Mouse (Mus musculus) forebrain, embryonic 13.5 days (tissue): ENCODE results near the gene Haus5. TPM values are rescaled to one million over a fixed set of nuclear protein-coding genes. Genes with fewer than 3 reads are reported as not detected.
A peak's percentile ranks its signal among the peaks of the same experiment; 100 is the strongest.

ENCODE experiments used
- ATAC-seq: fragments of 200-750 bp; cut with Nextera tagmentation; 2 replicates; pipeline ENCODE4 v1.8.0; 2017
- H3K27ac ChIP-seq: fragments of 300-500 bp; sonication (generic); 2 replicates; pipeline ENCODE4 v1.5.1; 2015; ENCODE audit warnings: inconsistent platforms, mild to moderate bottlenecking, moderate library complexity
- H3K27me3 ChIP-seq: fragments of 300-500 bp; sonication (generic); 2 replicates; pipeline ENCODE4 v1.6.1; 2015; ENCODE audit warnings: mild to moderate bottlenecking, inconsistent platforms
- H3K36me3 ChIP-seq: fragments of 300-500 bp; sonication (generic); 2 replicates; pipeline ENCODE4 v1.6.1; 2015; ENCODE audit warnings: mild to moderate bottlenecking, inconsistent platforms; ENCODE audit not compliant: poor library complexity, severe bottlenecking
- H3K4me1 ChIP-seq: fragments of 300-500 bp; sonication (generic); 2 replicates; pipeline ENCODE4 v1.6.1; 2015; ENCODE audit warnings: inconsistent platforms
- H3K4me2 ChIP-seq: fragments of 300-500 bp; sonication (generic); 2 replicates; pipeline ENCODE4 v1.6.1; 2015; ENCODE audit warnings: inconsistent platforms, mild to moderate bottlenecking, moderate library complexity
- H3K4me3 ChIP-seq: fragments of 300-500 bp; sonication (generic); 2 replicates; pipeline ENCODE4 v1.5.1; 2015; ENCODE audit warnings: mild to moderate bottlenecking, inconsistent platforms
- H3K9ac ChIP-seq: fragments of 300-500 bp; sonication (generic); 2 replicates; pipeline ENCODE4 v1.6.1; 2015; ENCODE audit warnings: mild to moderate bottlenecking, inconsistent platforms
- H3K9me3 ChIP-seq: fragments of 300-500 bp; sonication (generic); replicated peaks from 2 replicates; pipeline ENCODE4 v1.6.1; 2016; ENCODE audit warnings: inconsistent platforms
- WGBS: fragments of 180-500 bp; shearing (Covaris S2); methylation state at CpG from one replicate; pipeline ENCODE4 v1.1.7; 2015; 5-methylcytosine and 5-hydroxymethylcytosine counted together
- polyA plus RNA-seq: library from polyadenylated mRNA; unstranded; fragments of >200 nt; fragmentation: Nextera tagmentation; extraction: Ambion mirVana; gene quantifications from 2 replicates; pipeline ENCODE4 v1.2.1, GENCODE M21; 2015

The Haus5 gene
- polyA plus RNA-seq, 1 experiment from 2014 or later: 52.7 TPM

- Histone ChIP-seq H3K36me3 (peaks cover 26% of the 10 kb centered on the region), H3K27me3 (peaks cover 6% of the 10 kb centered on the region; the same call in 1 of the 2 replicates), H3K4me2 (peak overlapping the region; percentile 80), H3K9me3 (no peaks in the 10 kb centered on the region), H3K27ac (no peak overlapping the region), H3K9ac (peak overlapping the region; percentile 71), H3K4me1 (peaks cover 10% of the 10 kb centered on the region), H3K4me3 (peak overlapping the region; percentile 59)
- 9% methylated on average over 11 of the region's 11 CpGs for WGBS
- peak; percentile 73 for ATAC-seq
Measured at GRCm38 (mm10) chr7:30665321-30665720, 527 bp upstream of the Haus5 start.

- Histone ChIP-seq H3K27ac (0 out of 2 replicates have a peak within 1 kb of the TSS, but pooled peaks have one; percentile 52), H3K36me3 (peaks cover 71% of the 10 kb centered on the region), H3K4me3 (peak within 1 kb of the TSS; percentile 75), H3K4me2 (peak within 1 kb of the TSS; percentile 94), H3K4me1 (peaks cover 16% of the 10 kb centered on the region), H3K9me3 (no peaks in the 10 kb centered on the region), H3K27me3 (no peaks in the 10 kb centered on the region), H3K9ac (peak within 1 kb of the TSS; percentile 90)
- 1% methylated on average over 59 of the region's 59 CpGs for WGBS
- ATAC-seq: peak; percentile 100
Measured at GRCm38 (mm10) chr7:30649591-30650540, 14.9 kb downstream of the Haus5 start, which contains the start of gene Rbm42. TSS of gene Rbm42 (minus strand) at chr7:30650317.

- H3K27me3 ChIP-seq: peaks cover 50% of the 10 kb centered on the region
Measured at GRCm38 (mm10) chr7:30639083-30639482, 25.7 kb downstream of the Haus5 start.

GRCm38 (mm10) chr7:30636395-30636794, 28.4 kb downstream of the Haus5 start:
- Histone ChIP-seq H3K27ac (no peak overlapping the region), H3K36me3 (peaks cover 20% of the 10 kb centered on the region), H3K27me3 (peaks cover 76% of the 10 kb centered on the region), H3K4me1 (peaks cover 4% of the 10 kb centered on the region; the same call in 1 of the 2 replicates), H3K9me3 (no peaks in the 10 kb centered on the region), H3K4me2 (no peak overlapping the region), H3K4me3 (no peak overlapping the region), H3K9ac (no peak overlapping the region)
- ATAC-seq: no peak
- 28% methylated on average over 11 of the region's 11 CpGs for WGBS

More at GRCm38 (mm10) chr7:30639083-30639482, 25.7 kb downstream of the Haus5 start:
- 25% methylated on average over 4 of the region's 4 CpGs for WGBS
- peaks cover 4% of the 10 kb centered on the region; the same call in 1 of the 2 replicates for H3K4me1 ChIP-seq
- no peaks in the 10 kb centered on the region for H3K9me3 ChIP-seq
- no peak for ATAC-seq
- no peak overlapping the region for H3K9ac ChIP-seq
- H3K36me3 ChIP-seq: peaks cover 47% of the 10 kb centered on the region
- no peak overlapping the region for H3K4me2 ChIP-seq
- no peak overlapping the region for H3K27ac ChIP-seq
- H3K4me3 ChIP-seq: no peak overlapping the region

GRCm38 (mm10) chr7:30635752-30636151, 29.0 kb downstream of the Haus5 start, which contains the start of gene Etv2:
TSS of gene Etv2 (minus strand) at chr7:30635852.
- Histone ChIP-seq H3K9ac (no peak within 1 kb of the TSS), H3K27me3 (peaks cover 82% of the 10 kb centered on the region), H3K4me2 (peak within 1 kb of the TSS; percentile 41), H3K4me1 (peaks cover 4% of the 10 kb centered on the region; the same call in 1 of the 2 replicates), H3K9me3 (no peaks in the 10 kb centered on the region), H3K36me3 (peaks cover 14% of the 10 kb centered on the region), H3K4me3 (peak within 1 kb of the TSS; percentile 18), H3K27ac (no peak within 1 kb of the TSS)
- 5% methylated on average over 5 of the region's 5 CpGs for WGBS
- ATAC-seq: no peak

- peak overlapping the region; percentile 18 for H3K4me3 ChIP-seq
- ATAC-seq: peak; percentile 55; the same call in 1 of the 2 replicates
- H3K27me3 ChIP-seq: peaks cover 92% of the 10 kb centered on the region
- no peaks in the 10 kb centered on the region for H3K9me3 ChIP-seq
- H3K9ac ChIP-seq: no peak overlapping the region
- peaks cover 2% of the 10 kb centered on the region; the same call in 1 of the 2 replicates for H3K36me3 ChIP-seq
- no peak overlapping the region for H3K27ac ChIP-seq
- peaks cover 4% of the 10 kb centered on the region; the same call in 1 of the 2 replicates for H3K4me1 ChIP-seq
- peak overlapping the region; percentile 41 for H3K4me2 ChIP-seq
- under 1% methylated on average over 20 of the region's 20 CpGs for WGBS
Measured at GRCm38 (mm10) chr7:30634621-30635020, 30.2 kb downstream of the Haus5 start.

- H3K36me3 ChIP-seq: no peaks in the 10 kb centered on the region
- H3K27ac ChIP-seq: no peak overlapping the region
- no peak overlapping the region for H3K4me3 ChIP-seq
- peaks cover 94% of the 10 kb centered on the region for H3K27me3 ChIP-seq
- peaks cover 4% of the 10 kb centered on the region; the same call in 1 of the 2 replicates for H3K4me1 ChIP-seq
- 5% methylated on average over 27 of the region's 27 CpGs for WGBS
- no peak for ATAC-seq
- no peaks in the 10 kb centered on the region for H3K9me3 ChIP-seq
- H3K4me2 ChIP-seq: no peak overlapping the region
- no peak overlapping the region for H3K9ac ChIP-seq
Measured at GRCm38 (mm10) chr7:30633762-30634412, 30.9 kb downstream of the Haus5 start.

GRCm38 (mm10) chr7:30629013-30629412, 35.8 kb downstream of the Haus5 start:
- no peak overlapping the region for H3K27ac ChIP-seq

GRCm38 (mm10) chr7:30626647-30627046, 38.1 kb downstream of the Haus5 start:
- Histone ChIP-seq H3K9me3 (no peaks in the 10 kb centered on the region), H3K4me1 (peaks cover 13% of the 10 kb centered on the region), H3K36me3 (peaks cover 27% of the 10 kb centered on the region), H3K27me3 (peaks cover 32% of the 10 kb centered on the region), H3K4me2 (peak overlapping the region; percentile 92; the same call in 1 of the 2 replicates), H3K27ac (no peak overlapping the region), H3K9ac (no peak overlapping the region), H3K4me3 (no peak overlapping the region; the same call in 1 of the 2 replicates)
- ATAC-seq: peak; percentile 11; the same call in 1 of the 2 replicates
- 86% methylated on average over 5 of the region's 5 CpGs for WGBS

More at GRCm38 (mm10) chr7:30629013-30629412, 35.8 kb downstream of the Haus5 start:
- Histone ChIP-seq H3K27me3 (peaks cover 55% of the 10 kb centered on the region), H3K36me3 (peaks cover 4% of the 10 kb centered on the region), H3K9me3 (no peaks in the 10 kb centered on the region), H3K4me2 (no peak overlapping the region), H3K4me3 (no peak overlapping the region), H3K9ac (no peak overlapping the region), H3K4me1 (peaks cover 13% of the 10 kb centered on the region)
- ATAC-seq: no peak

- H3K4me2 ChIP-seq: peak within 1 kb of the TSS; percentile 92
- ATAC-seq: peak; percentile 93
- peaks cover 33% of the 10 kb centered on the region for H3K36me3 ChIP-seq
- WGBS: 2% methylated on average over 44 of the region's 44 CpGs
- no peak within 1 kb of the TSS for H3K27ac ChIP-seq
- H3K9ac ChIP-seq: peak within 1 kb of the TSS; percentile 88
- H3K9me3 ChIP-seq: no peaks in the 10 kb centered on the region
- peak within 1 kb of the TSS; percentile 71 for H3K4me3 ChIP-seq
- peaks cover 13% of the 10 kb centered on the region for H3K4me1 ChIP-seq
- peaks cover 24% of the 10 kb centered on the region for H3K27me3 ChIP-seq
Measured at GRCm38 (mm10) chr7:30625530-30626384, 39.0 kb downstream of the Haus5 start, which contains the start of gene Cox6b1. TSS of gene Cox6b1 (minus strand) at chr7:30626151.

GRCm38 (mm10) chr7:30619202-30619601, 45.6 kb downstream of the Haus5 start:
- WGBS: 92% methylated on average over 3 of the region's 3 CpGs
- no peak overlapping the region for H3K4me2 ChIP-seq
- H3K36me3 ChIP-seq: peaks cover 73% of the 10 kb centered on the region
- no peaks in the 10 kb centered on the region for H3K9me3 ChIP-seq
- H3K4me1 ChIP-seq: peaks cover under 1% of the 10 kb centered on the region; the same call in 1 of the 2 replicates
- no peaks in the 10 kb centered on the region for H3K27me3 ChIP-seq
- H3K4me3 ChIP-seq: no peak overlapping the region
- H3K27ac ChIP-seq: no peak overlapping the region
- ATAC-seq: no peak
- H3K9ac ChIP-seq: no peak overlapping the region
